Mouse (Mus musculus) cerebellum, postnatal 4 days (tissue): ENCODE data around the gene Gm3727.
"Not testable (repeated sequence)": the region's sequence is repeated elsewhere in the genome, so short reads cannot be mapped to it uniquely, and the experiment has no call there.

Experiments used
- DNase-seq, 2 experiments: peaks; one replicate each; pipeline ENCODE4 v3.0.0; 2022; ENCODE audit warnings: low spot score in 2 of 2, mixed read lengths in 1 of 2

Gm3727 gene

GRCm38 (mm10) chr14:7264614-7265013, at the start of gene Gm3727:
Gene Gm3727 (minus strand): TSS chr14:7264714.
- DNase-seq = not testable (repeated sequence)

DNA sequence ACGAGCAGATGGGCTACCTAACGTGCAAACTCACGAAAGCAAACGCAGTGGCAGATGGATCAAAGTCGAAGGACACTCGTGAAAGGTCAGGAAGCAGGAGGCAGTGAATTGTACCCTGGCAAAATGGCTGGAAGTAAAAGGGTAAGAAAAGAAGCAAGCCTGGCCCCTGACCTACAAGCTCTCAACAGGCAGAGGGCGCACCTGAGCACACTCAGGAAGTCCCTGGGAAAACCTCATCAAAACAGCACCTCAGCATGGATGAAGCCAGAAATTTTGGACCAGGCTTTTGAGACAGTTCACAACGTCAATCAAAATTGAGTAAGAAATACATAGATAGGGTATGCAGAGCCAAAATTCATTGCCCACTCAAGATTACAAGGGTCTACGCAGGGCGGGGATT, 21.0 kb downstream of the Gm3727 start:
- peak in 1 of 2 experiments; percentile 2 for DNase-seq
